Mouse (Mus musculus) lung, postnatal 4 days (tissue): ENCODE measurements around the gene Lrfn1.

ENCODE experiments used
- DNase-seq, 2 experiments: peaks; one replicate each; pipeline ENCODE4 v3.0.0; 2021

Gene Lrfn1

GRCm38 (mm10) chr7:28451531-28452360, at the start of gene Lrfn1:
Gene Lrfn1 (plus strand): TSS chr7:28451980.
- peak in 1 of 2 experiments; percentile 46 for DNase-seq

GRCm38 (mm10) chr7:28410841-28411475, 40.8 kb upstream of the Lrfn1 start:
- DNase-seq: peak; percentile 53 to 69

- DNase-seq: no peak
Observed at GRCm38 (mm10) chr7:28412826-28413225, 39.0 kb upstream of the Lrfn1 start.

GRCm38 (mm10) chr7:28417368-28417767, 34.4 kb upstream of the Lrfn1 start:
- DNase-seq: no peak

GRCm38 (mm10) chr7:28418096-28418670, 33.6 kb upstream of the Lrfn1 start:
- peak; percentile 58 to 77 for DNase-seq

GRCm38 (mm10) chr7:28419416-28419815, 32.4 kb upstream of the Lrfn1 start:
- DNase-seq: no peak

GRCm38 (mm10) chr7:28423018-28423417, 28.8 kb upstream of the Lrfn1 start:
- no peak for DNase-seq

GRCm38 (mm10) chr7:28427738-28428137, 24.0 kb upstream of the Lrfn1 start:
- DNase-seq: no peak

- no peak for DNase-seq
Observed at GRCm38 (mm10) chr7:28430512-28430911, 21.3 kb upstream of the Lrfn1 start.

GRCm38 (mm10) chr7:28432252-28432651, 19.5 kb upstream of the Lrfn1 start:
- no peak for DNase-seq

GRCm38 (mm10) chr7:28435660-28436259, 16.0 kb upstream of the Lrfn1 start:
- peak in 1 of 2 experiments; percentile 37 for DNase-seq

GRCm38 (mm10) chr7:28436271-28436904, 15.4 kb upstream of the Lrfn1 start:
- DNase-seq: peak; percentile 100

GRCm38 (mm10) chr7:28436932-28437570, 14.7 kb upstream of the Lrfn1 start, which contains the start of gene Gmfg:
Gene Gmfg (plus strand): TSS chr7:28437447.
- peak; percentile 88 to 90 for DNase-seq

GRCm38 (mm10) chr7:28437964-28438363, 13.8 kb upstream of the Lrfn1 start:
- DNase-seq: no peak

GRCm38 (mm10) chr7:28438771-28439170, 13.0 kb upstream of the Lrfn1 start:
- no peak for DNase-seq

GRCm38 (mm10) chr7:28440739-28441138, 11.0 kb upstream of the Lrfn1 start:
- peak; percentile 73 to 75 for DNase-seq

GRCm38 (mm10) chr7:28441776-28442485, 9.8 kb upstream of the Lrfn1 start:
- no peak for DNase-seq

- DNase-seq: peak in 1 of 2 experiments; percentile 33
Observed at GRCm38 (mm10) chr7:28442688-28443087, 9.1 kb upstream of the Lrfn1 start.

- DNase-seq: no peak
Observed at GRCm38 (mm10) chr7:28444344-28444974, 7.3 kb upstream of the Lrfn1 start.

GRCm38 (mm10) chr7:28446446-28446845, 5.3 kb upstream of the Lrfn1 start:
- DNase-seq: peak; percentile 73 to 87
